Mouse (Mus musculus) liver, embryonic 18 days (tissue): ENCODE results near the gene Lrrc58. TPM values are rescaled to one million over a fixed set of nuclear protein-coding genes. Genes with fewer than 3 reads are reported as not detected.

Experiments
- polyA plus RNA-seq: library from polyadenylated mRNA; depleted of rRNA; stranded (reverse); fragments of >200 nt; gene quantifications from 2 replicates; pipeline ENCODE4 v1.2.3, GENCODE M21; 2012; rRNA removed

The Lrrc58 gene
- 5.0 and 5.7 TPM in 2 replicates for polyA plus RNA-seq

DNA sequence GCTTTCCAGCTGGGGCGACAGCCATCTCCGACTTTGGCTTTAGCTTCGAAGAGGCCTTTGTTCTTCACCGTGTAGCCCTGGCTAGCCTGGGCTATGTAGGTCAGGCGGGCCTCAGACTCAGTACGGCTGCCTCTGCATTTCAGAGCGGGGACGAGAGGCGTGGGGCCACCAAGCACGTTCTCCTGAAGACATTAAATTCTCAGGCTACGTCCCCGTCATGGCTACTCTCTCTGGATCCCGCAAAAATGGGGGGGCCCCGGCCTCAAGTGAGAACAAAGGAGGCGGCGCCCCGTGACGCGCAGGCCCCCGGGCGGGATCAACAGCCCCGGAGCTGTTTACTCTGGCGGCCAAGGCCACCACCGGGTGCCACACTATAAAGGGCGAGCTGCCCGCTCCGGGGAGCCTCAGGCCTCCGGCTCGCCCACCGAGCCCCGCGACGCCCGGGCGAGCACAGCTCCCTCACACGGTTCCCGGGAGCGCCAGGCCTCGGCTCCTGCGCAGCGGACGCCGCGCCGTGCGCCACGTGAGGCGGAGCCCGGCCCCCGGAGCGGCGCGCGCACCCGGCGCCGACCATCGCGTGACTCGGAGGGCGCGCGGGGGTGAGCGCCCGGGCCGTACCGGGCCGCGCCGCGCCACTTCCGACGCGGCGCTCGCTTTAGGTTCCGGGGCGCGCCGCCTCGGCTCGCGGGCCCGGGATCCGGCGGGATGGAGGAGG lies at the start of gene Lrrc58:
Lrrc58 (plus strand) TSS at position 599 of the 715 bp plus-strand sequence.

DNA sequence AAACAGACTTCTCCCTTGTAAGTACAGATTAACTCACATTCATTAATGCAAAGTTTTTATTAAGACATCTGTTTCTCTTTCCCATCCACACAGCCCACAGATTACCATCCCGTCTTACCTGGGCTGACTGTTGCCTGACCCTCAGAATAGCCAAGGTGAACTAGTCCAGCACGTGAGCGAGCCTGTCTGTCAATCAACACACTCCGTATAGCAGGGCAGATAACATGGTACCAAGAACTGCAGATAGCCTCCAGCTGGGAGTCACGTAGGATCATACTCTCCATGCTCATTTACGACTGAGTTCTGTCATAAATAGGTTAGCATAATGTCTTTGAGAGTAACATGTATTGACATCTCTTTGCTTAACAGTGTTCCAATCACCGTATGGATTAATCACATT lies 7.2 kb upstream of the Lrrc58 start, which contains the start of gene Gm36028:
Gm36028 (minus strand) TSS at position 118 of the 400 bp plus-strand sequence.

DNA sequence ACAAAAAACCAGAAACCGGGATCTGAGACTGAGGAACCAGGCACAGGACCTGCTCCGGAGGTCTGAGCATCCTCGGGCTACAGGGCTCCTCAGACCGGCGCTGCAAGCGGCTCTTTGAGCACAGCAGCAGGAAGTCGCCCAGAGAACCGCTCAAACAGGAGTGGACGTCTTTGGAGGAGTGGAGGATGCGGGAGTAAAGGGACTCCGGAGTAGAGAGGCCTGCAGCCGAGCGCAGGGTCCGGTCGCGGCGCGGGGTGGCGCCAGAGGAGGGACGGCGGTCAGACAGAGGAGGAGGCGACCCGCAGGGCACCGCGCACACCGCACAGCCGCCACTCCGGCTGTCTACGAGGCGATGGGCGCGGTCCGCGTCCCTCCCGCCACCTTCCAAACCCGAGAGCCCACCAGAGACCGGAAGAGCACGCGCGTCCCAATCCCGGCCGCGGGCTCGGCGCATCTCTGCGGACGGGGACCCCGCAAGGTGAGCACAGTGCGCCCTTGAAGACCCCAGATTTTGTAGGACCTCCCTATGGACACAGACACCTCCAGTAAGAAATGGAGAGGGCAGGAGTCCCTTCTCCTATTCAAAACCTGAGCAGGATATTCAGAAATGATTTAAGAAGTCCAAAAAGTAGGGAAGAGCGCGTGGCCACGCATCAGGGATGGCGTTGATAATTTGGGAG lies 48.1 kb downstream of the Lrrc58 start, which contains the start of gene Gpr156:
Gpr156 (plus strand) TSS at position 359 of the 680 bp plus-strand sequence.

Other genes with a start within 250 kb of the Lrrc58 start
- 36.8 and 38.3 TPM in 2 replicates for gene Ndufb4, start 213.9 kb upstream of the Lrrc58 start, polyA plus RNA-seq
- 13.4 and 15.0 TPM in 2 replicates for gene Fstl1, start 91.5 kb upstream of the Lrrc58 start, polyA plus RNA-seq
- 0.11 and 0.20 TPM in 2 replicates for gene Gm36028, start 7.2 kb upstream of the Lrrc58 start, polyA plus RNA-seq
- not detected in 2 replicates for gene Gpr156, start 48.1 kb downstream of the Lrrc58 start, polyA plus RNA-seq
- 2.9 and 3.1 TPM in 2 replicates for gene Gsk3b, start 220.6 kb downstream of the Lrrc58 start, polyA plus RNA-seq